Mouse (Mus musculus) C2C12 (cell line): Measurements from ENCODE around the gene Ssbp3.

ENCODE experiments used
- CTCF ChIP-seq: IDR thresholded peaks from one replicate; pipeline ENCODE4 v1.5.1; 2011; ENCODE audit not compliant: control insufficient read depth, insufficient read depth, insufficient read length
- FOSL1 ChIP-seq: IDR thresholded peaks from one replicate; pipeline ENCODE4 v1.8.0; 2011; ENCODE audit warnings: mild to moderate bottlenecking, low read length; ENCODE audit not compliant: poor library complexity, insufficient read depth, severe bottlenecking
- MAX ChIP-seq: IDR thresholded peaks from one replicate; pipeline ENCODE4 v1.6.1; 2011; ENCODE audit warnings: mild to moderate bottlenecking, control low read depth

DNA sequence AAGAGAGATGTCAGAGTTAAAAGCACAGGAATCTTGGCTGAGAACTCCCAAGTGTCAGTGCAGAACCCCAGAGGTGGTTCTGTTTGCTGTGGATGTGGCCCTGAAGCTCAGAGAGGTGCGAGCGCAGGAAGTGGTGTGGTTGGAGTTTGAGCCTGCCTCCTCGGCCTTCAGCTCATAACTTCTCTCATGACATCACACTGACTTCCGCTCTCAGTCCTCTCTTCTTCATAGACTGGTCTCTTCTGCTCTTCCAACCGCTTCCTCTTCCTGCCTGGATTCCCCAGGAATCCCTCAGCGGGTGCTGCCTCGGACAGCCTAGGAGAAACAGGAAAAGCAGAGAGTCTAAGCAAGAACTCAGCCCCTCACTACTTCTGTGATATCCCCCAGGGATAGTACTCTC is 60.3 kb downstream of the Ssbp3 start:
- TF ChIP-seq MAX (no peak), FOSL1 (no peak), CTCF (no peak)
